Mouse (Mus musculus): ENCODE results near the gene Fitm2. TPM values are rescaled to one million over a fixed set of nuclear protein-coding genes. Genes with fewer than 3 reads are reported as not detected.
"Not testable (repeated sequence)": the region's sequence is repeated elsewhere in the genome, so short reads cannot be mapped to it uniquely, and the experiment has no call there.

The Fitm2 gene
- polyA plus RNA-seq, 1 experiment from 2014 or later, result 9.3 TPM

DNA sequence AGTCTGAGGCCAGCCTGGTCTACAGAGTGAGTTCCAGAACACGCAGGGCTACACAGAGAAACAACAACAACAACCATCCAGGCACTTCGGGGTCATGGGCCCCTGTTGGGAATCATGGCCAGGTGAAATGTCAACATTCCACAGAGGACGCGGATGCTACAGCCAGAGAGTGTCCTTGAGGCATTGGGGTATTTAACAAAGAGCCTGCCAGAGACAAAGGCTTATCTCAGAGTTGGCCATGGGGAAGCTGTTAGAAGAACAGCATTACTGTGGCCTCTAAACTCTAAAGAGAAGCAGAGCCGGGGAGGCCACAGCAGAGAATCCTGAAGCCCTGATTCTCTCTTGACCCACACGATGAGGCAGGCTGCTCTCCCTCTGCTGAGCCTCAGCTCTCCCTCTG lies 3.6 kb downstream of the Fitm2 start:
- no peak overlapping the region for H3K27ac ChIP-seq (ENCODE audit: low read depth, low read length)
- 94% methylated on average over 6 of the region's 6 CpGs for WGBS
- H3K4me3 ChIP-seq (ENCODE audit: low read length), result no peak overlapping the region
- peaks cover 6% of the 10 kb centered on the region for H3K4me1 ChIP-seq (ENCODE audit: control insufficient read depth, insufficient read depth, low read length)
- no peak overlapping the region for H3K4me2 ChIP-seq (replicated peaks; ENCODE audit: low read depth, low read length)
- no peaks in the 10 kb centered on the region for H3K9me3 ChIP-seq (ENCODE audit: control insufficient read depth, low read length)
- ATAC-seq (ENCODE audit: low FRiP score, low TSS enrichment), result no peak
- no peaks in the 10 kb centered on the region for H3K27me3 ChIP-seq (ENCODE audit: control insufficient read depth, insufficient read depth, low read length)
- no peak overlapping the region for H3K9ac ChIP-seq (ENCODE audit: low read depth, low read length)
- peaks cover 13% of the 10 kb centered on the region for H3K36me3 ChIP-seq (ENCODE audit: control insufficient read depth, insufficient read depth, low read length)

DNA sequence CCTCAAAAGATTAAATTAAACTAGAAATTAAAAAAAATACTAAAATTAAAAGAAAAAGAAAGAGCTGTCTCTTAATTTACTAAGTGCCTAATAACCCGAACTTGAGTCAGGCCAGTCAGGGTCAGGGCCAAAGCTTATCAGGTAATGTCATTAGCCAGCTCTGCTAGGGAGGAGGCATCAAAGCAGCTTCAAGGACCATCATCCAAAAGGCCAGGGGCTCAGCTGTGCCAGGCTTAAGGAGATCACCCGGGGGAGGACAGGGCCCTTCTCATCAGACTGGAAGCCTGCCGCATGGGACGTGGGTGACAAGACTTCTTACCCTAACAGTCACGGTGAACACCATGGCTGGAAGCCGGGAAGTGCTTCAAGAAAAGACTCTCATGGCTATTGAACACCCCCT lies 4.8 kb downstream of the Fitm2 start:
- H3K36me3 ChIP-seq (ENCODE audit: control insufficient read depth, insufficient read depth, low read length), result peaks cover 13% of the 10 kb centered on the region
- ATAC-seq (ENCODE audit: low FRiP score, low TSS enrichment), result no peak
- no peak overlapping the region for H3K4me3 ChIP-seq (ENCODE audit: low read length)
- H3K4me2 ChIP-seq (replicated peaks; ENCODE audit: low read depth, low read length), result no peak overlapping the region
- peaks cover 6% of the 10 kb centered on the region for H3K4me1 ChIP-seq (ENCODE audit: control insufficient read depth, insufficient read depth, low read length)
- H3K27ac ChIP-seq (ENCODE audit: low read depth, low read length), result no peak overlapping the region
- no peaks in the 10 kb centered on the region for H3K9me3 ChIP-seq (ENCODE audit: control insufficient read depth, low read length)
- H3K9ac ChIP-seq (ENCODE audit: low read depth, low read length), result no peak overlapping the region
- 92% methylated on average over 6 of the region's 6 CpGs for WGBS
- H3K27me3 ChIP-seq (ENCODE audit: control insufficient read depth, insufficient read depth, low read length), result no peaks in the 10 kb centered on the region

DNA sequence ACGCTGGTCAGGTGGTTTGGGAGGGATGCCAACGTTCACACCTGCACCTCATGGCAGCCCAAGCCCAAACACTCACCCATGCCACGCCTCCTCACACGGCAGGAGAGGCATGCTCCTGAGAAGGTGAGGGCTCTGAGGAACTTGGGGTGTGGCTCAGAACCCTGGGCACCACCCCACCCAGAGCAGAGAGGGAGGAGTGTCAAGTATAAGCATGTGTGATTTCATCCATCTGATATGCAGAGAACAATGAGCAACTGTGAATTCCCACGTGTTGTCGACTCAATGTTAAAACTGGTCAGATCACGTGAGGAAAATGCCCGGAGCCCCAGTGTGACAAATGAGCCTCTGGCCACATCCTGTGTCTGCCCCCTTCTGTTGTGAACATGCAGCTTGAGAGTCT lies 5.7 kb downstream of the Fitm2 start:
- no peak overlapping the region for H3K9ac ChIP-seq (ENCODE audit: low read depth, low read length)
- H3K4me3 ChIP-seq (ENCODE audit: low read length), result no peak overlapping the region
- no peaks in the 10 kb centered on the region for H3K9me3 ChIP-seq (ENCODE audit: control insufficient read depth, low read length)
- H3K36me3 ChIP-seq (ENCODE audit: control insufficient read depth, insufficient read depth, low read length), result peaks cover 13% of the 10 kb centered on the region
- no peak overlapping the region for H3K27ac ChIP-seq (ENCODE audit: low read depth, low read length)
- H3K27me3 ChIP-seq (ENCODE audit: control insufficient read depth, insufficient read depth, low read length), result no peaks in the 10 kb centered on the region
- no peak overlapping the region for H3K4me2 ChIP-seq (replicated peaks; ENCODE audit: low read depth, low read length)
- peaks cover 5% of the 10 kb centered on the region for H3K4me1 ChIP-seq (ENCODE audit: control insufficient read depth, insufficient read depth, low read length)
- WGBS, result 82% methylated on average over 8 of the region's 8 CpGs
- no peak for ATAC-seq (ENCODE audit: low FRiP score, low TSS enrichment)

DNA sequence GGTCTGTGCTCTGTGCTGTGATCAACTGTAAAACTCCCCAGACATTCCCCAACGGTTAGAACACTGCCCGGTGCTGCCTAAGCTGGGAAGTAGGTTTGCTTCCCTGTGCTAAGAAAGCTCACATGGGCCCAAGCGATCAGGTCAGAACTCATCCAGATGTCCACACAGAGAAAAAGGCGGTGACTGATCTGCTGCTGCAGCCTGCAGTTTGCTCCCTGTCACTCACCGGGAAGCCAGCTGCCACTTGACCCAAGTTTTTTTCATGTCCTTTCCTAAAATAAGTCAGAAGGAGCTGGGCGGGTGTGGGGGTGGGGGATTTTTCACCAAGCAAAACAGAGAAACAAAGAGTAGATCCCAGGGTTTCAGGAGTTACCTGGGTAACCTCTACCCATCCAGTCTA lies 7.9 kb downstream of the Fitm2 start:
- no peak overlapping the region for H3K4me2 ChIP-seq (replicated peaks; ENCODE audit: low read depth, low read length)
- 69% methylated on average over 6 of the region's 6 CpGs for WGBS
- H3K9ac ChIP-seq (ENCODE audit: low read depth, low read length), result no peak overlapping the region
- H3K4me1 ChIP-seq (ENCODE audit: control insufficient read depth, insufficient read depth, low read length), result no peaks in the 10 kb centered on the region
- no peak overlapping the region for H3K27ac ChIP-seq (ENCODE audit: low read depth, low read length)
- no peak overlapping the region for H3K4me3 ChIP-seq (ENCODE audit: low read length)
- H3K9me3 ChIP-seq (ENCODE audit: control insufficient read depth, low read length), result no peaks in the 10 kb centered on the region
- H3K36me3 ChIP-seq (ENCODE audit: control insufficient read depth, insufficient read depth, low read length), result peaks cover 9% of the 10 kb centered on the region; the same call in 1 of the 2 replicates
- peaks cover 3% of the 10 kb centered on the region; the same call in 1 of the 2 replicates for H3K27me3 ChIP-seq (ENCODE audit: control insufficient read depth, insufficient read depth, low read length)
- ATAC-seq (ENCODE audit: low FRiP score, low TSS enrichment), result no peak

DNA sequence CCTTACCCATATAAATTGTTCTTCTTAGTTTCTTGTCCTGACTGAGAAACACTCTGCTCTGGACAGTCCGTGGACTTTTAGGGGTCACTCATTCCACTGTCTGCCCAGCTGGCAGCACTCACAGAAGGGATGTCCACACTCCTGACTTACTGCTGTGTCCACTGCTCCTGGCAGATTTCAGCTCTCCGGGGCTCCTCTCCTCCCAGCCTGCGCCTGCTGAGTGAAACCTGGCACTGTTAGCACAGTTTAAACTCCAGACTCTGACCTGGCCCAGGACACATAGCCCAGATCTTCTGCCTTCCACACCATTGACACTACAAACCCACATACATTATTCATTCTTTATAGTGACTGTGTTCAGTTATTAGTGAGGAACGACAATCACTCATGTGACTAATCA lies 8.4 kb downstream of the Fitm2 start:
- Histone ChIP-seq H3K9ac (ENCODE audit: low read depth, low read length) (no peak overlapping the region), H3K9me3 (ENCODE audit: control insufficient read depth, low read length) (no peaks in the 10 kb centered on the region), H3K27me3 (ENCODE audit: control insufficient read depth, insufficient read depth, low read length) (peaks cover 3% of the 10 kb centered on the region; the same call in 1 of the 2 replicates), H3K4me2 (replicated peaks; ENCODE audit: low read depth, low read length) (no peak overlapping the region), H3K4me1 (ENCODE audit: control insufficient read depth, insufficient read depth, low read length) (no peaks in the 10 kb centered on the region), H3K36me3 (ENCODE audit: control insufficient read depth, insufficient read depth, low read length) (peaks cover 4% of the 10 kb centered on the region; the same call in 1 of the 2 replicates), H3K4me3 (ENCODE audit: low read length) (no peak overlapping the region), H3K27ac (ENCODE audit: low read depth, low read length) (no peak overlapping the region)
- WGBS, result 75% methylated on average over 4 of the region's 4 CpGs
- no peak for ATAC-seq (ENCODE audit: low FRiP score, low TSS enrichment)

DNA sequence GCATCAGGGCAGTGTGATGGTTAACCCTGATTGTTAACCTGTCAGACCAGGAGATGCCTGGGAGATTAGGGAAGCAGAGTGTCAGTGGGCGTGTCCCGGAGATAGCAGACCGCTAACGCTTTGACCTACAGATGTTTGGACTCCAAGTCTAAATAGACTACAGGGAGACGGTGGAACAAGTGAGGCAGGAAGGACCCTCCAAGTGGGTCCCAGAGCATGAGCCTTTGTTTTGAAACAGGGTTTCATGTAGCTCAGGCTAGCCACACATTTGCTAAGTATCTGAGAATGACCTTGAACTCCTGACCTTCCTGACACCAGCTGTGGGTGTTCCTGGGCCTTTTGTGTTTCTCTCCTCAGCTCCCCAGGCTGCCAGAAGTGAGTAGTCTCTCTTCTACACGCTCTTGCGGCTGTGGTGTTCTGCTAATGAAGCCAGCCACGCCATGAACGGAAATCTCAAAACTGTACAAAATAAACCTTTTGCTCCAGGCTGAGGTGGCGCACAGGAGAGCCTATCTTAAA lies 9.1 kb downstream of the Fitm2 start:
- Histone ChIP-seq H3K4me1 (ENCODE audit: control insufficient read depth, insufficient read depth, low read length) (no peaks in the 10 kb centered on the region), H3K4me3 (ENCODE audit: low read length) (no peak overlapping the region), H3K36me3 (ENCODE audit: control insufficient read depth, insufficient read depth, low read length) (no peaks in the 10 kb centered on the region), H3K9ac (ENCODE audit: low read depth, low read length) (no peak overlapping the region), H3K27ac (ENCODE audit: low read depth, low read length) (no peak overlapping the region), H3K9me3 (ENCODE audit: control insufficient read depth, low read length) (no peaks in the 10 kb centered on the region), H3K4me2 (replicated peaks; ENCODE audit: low read depth, low read length) (no peak overlapping the region), H3K27me3 (ENCODE audit: control insufficient read depth, insufficient read depth, low read length) (peaks cover 4% of the 10 kb centered on the region; the same call in 1 of the 2 replicates)
- no peak for ATAC-seq (ENCODE audit: low FRiP score, low TSS enrichment)
- 58% methylated on average over 10 of the region's 10 CpGs for WGBS

DNA sequence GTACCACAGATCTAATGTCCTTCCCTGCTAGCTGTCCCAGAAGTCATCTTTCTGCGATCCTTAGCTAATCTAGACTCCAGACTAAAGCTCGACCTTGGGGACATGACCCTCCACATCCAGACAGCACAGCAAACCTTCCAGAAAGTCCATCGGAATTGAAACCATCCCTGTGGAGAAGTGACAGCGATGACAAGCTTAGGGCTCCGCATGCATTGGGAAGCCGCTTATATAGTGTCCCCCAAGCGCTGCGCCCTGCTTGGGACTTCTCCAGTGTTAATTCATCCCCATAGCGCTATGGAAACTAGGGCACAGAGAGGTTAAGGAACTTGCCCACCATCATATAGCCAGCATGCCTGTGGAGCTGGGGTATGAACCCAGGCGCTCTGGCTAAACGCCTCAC lies 9.6 kb downstream of the Fitm2 start:
- Histone ChIP-seq H3K9ac (ENCODE audit: low read depth, low read length) (no peak overlapping the region), H3K9me3 (ENCODE audit: control insufficient read depth, low read length) (no peaks in the 10 kb centered on the region), H3K27me3 (ENCODE audit: control insufficient read depth, insufficient read depth, low read length) (peaks cover 6% of the 10 kb centered on the region; the same call in 1 of the 2 replicates), H3K36me3 (ENCODE audit: control insufficient read depth, insufficient read depth, low read length) (no peaks in the 10 kb centered on the region), H3K4me1 (ENCODE audit: control insufficient read depth, insufficient read depth, low read length) (no peaks in the 10 kb centered on the region), H3K4me2 (replicated peaks; ENCODE audit: low read depth, low read length) (no peak overlapping the region), H3K4me3 (ENCODE audit: low read length) (no peak overlapping the region), H3K27ac (ENCODE audit: low read depth, low read length) (no peak overlapping the region)
- no peak for ATAC-seq (ENCODE audit: low FRiP score, low TSS enrichment)
- 75% methylated on average over 11 of the region's 11 CpGs for WGBS

DNA sequence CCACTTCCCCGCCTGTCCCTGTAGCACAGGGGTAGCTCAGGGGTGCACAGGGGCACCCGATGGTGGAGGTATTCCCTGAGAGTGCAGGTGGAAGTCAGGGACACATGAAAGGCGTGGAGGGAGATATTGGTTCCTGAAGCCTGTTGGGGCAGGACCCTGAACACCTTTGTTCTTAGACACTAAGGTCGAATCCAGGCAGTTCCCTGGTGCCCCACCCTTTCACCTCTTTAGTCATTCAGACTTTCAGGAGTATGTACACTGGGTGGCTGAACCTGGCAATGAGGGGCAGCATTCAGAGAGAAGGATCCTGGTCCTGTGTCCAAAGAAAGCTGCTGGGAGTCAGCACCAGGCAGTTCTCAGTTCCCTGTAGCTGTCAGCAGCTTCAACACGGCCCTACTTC lies 10.0 kb downstream of the Fitm2 start:
- Histone ChIP-seq H3K27ac (ENCODE audit: low read depth, low read length) (no peak overlapping the region), H3K4me3 (ENCODE audit: low read length) (no peak overlapping the region), H3K9ac (ENCODE audit: low read depth, low read length) (no peak overlapping the region), H3K9me3 (ENCODE audit: control insufficient read depth, low read length) (no peaks in the 10 kb centered on the region), H3K4me2 (replicated peaks; ENCODE audit: low read depth, low read length) (no peak overlapping the region), H3K27me3 (ENCODE audit: control insufficient read depth, insufficient read depth, low read length) (peaks cover 6% of the 10 kb centered on the region; the same call in 1 of the 2 replicates), H3K4me1 (ENCODE audit: control insufficient read depth, insufficient read depth, low read length) (no peaks in the 10 kb centered on the region), H3K36me3 (ENCODE audit: control insufficient read depth, insufficient read depth, low read length) (no peaks in the 10 kb centered on the region)
- ATAC-seq (ENCODE audit: low FRiP score, low TSS enrichment), result no peak
- WGBS, result 83% methylated on average over 5 of the region's 5 CpGs

DNA sequence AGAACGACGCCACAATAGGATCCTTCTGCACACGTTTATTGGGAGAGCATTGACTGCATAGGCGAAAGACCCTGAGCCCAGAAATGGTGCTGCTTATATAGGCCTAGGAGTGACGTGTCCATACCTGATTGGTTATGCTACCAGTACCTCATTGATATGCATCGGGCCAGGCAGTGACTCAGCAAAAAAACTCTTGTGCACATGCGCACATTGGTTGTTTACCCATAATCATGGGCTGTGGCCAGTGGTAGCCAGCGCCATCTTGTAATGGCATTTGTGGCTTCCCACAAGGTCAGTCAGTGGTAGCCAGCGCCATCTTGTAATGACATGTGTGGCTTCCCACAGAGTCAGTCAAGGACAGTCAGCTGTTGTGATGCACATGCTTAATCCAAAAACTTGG lies 11.1 kb downstream of the Fitm2 start:
- not testable (repeated sequence) for H3K9ac ChIP-seq (ENCODE audit: low read depth, low read length); H3K4me1 ChIP-seq (ENCODE audit: control insufficient read depth, insufficient read depth, low read length); ATAC-seq (ENCODE audit: low FRiP score, low TSS enrichment); H3K4me3 ChIP-seq (ENCODE audit: low read length); H3K4me2 ChIP-seq (replicated peaks; ENCODE audit: low read depth, low read length); H3K36me3 ChIP-seq (ENCODE audit: control insufficient read depth, insufficient read depth, low read length); H3K9me3 ChIP-seq (ENCODE audit: control insufficient read depth, low read length); H3K27me3 ChIP-seq (ENCODE audit: control insufficient read depth, insufficient read depth, low read length); H3K27ac ChIP-seq (ENCODE audit: low read depth, low read length)
- 97% methylated on average over 8 of the region's 9 CpGs for WGBS
